Mouse (Mus musculus) heart, adult 2 months (tissue): Measurements from ENCODE around the gene Fhod1.

Source experiments
- CTCF ChIP-seq: fragments of 200-600 bp; IDR thresholded peaks from 2 replicates; pipeline ENCODE4 v1.8.1; 2022; ENCODE audit warnings: antibody characterized with exemption, mild to moderate bottlenecking, moderate library complexity
- EP300 ChIP-seq: fragments of 200-500 bp; IDR thresholded peaks from 2 replicates; pipeline ENCODE4 v1.6.1; 2011; ENCODE audit warnings: low read depth, low read length, control low read depth; ENCODE audit not compliant: insufficient read depth
- POLR2A ChIP-seq: fragments of 200-500 bp; IDR thresholded peaks from 2 replicates; pipeline ENCODE4 v1.6.1; 2011; ENCODE audit warnings: mild to moderate bottlenecking, low read depth, low read length, control low read depth; ENCODE audit not compliant: insufficient read depth

DNA sequence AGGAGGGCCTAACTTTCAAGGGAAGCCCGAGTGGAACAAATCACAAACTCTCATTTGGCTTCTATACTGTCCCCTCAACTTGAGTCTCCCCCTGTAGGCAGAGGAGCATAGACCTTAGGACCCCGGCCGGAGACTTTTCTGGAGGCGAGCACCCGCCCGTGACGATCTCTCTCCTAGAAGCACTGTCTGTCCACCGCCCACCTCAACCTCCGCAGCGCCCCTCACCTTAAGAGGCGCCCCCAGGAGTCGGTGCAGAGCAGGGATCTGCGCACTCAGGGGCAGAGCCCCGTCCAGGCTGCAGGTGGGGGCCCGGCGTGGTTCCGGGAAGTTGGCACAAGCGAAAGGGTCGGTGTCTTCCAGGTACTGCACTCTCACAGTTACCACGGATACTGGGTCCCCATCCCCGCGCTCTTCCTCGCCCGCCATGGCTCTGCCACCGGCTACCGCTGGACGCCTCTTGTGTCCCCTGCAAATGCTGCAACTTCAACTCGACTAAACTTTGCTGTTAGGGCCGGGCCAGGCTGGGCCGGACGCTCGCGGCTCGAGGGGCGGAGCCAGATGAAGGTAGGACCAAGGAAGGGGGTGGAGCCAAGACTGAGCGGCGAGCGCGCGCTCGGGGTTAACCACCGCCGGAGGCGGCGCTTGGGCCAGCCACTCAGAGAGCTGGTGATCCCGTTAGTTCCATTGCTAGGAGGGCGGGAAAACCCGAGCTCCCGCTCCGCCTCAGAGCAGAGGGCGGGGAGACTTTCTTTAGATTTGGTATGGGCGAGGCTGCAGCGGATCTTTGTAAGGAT is at the start of gene Fhod1:
- TF ChIP-seq POLR2A, result peak; percentile 89
- TF ChIP-seq CTCF, result peak; percentile 40
- TF ChIP-seq EP300, result no peak
